Mouse (Mus musculus) lung, postnatal 0 days (tissue): ENCODE results near the gene Gm9922. TPM values are rescaled to one million over a fixed set of nuclear protein-coding genes. Genes with fewer than 3 reads are reported as not detected.

Experiments
- ATAC-seq: fragments of 200-750 bp; cut with Nextera tagmentation; 2 replicates; pipeline ENCODE4 v1.8.0; 2017; ENCODE audit warnings: moderate library complexity
- DNase-seq: peaks from one replicate; pipeline ENCODE4 v3.0.0-alpha.2; 2016; ENCODE audit warnings: low spot score
- H3K27ac ChIP-seq: fragments of 300-500 bp; sonication (generic); 2 replicates; pipeline ENCODE4 v1.5.1; 2014; ENCODE audit warnings: antibody characterized with exemption, mild to moderate bottlenecking, low read length, mixed read lengths
- H3K27me3 ChIP-seq: fragments of 300-500 bp; sonication (generic); replicated peaks from 2 replicates; pipeline ENCODE4 v1.6.1; 2014; ENCODE audit warnings: low read length, mixed read lengths; ENCODE audit not compliant: insufficient read depth
- H3K36me3 ChIP-seq: fragments of 300-500 bp; sonication (generic); 2 replicates; pipeline ENCODE4 v1.6.1; 2014; ENCODE audit warnings: low read length, mixed read lengths; ENCODE audit not compliant: insufficient read depth
- H3K4me1 ChIP-seq: fragments of 300-500 bp; sonication (generic); 2 replicates; pipeline ENCODE4 v1.6.1; 2014; ENCODE audit warnings: antibody characterized with exemption, low read depth, low read length, mixed read lengths; ENCODE audit not compliant: insufficient read depth
- H3K4me2 ChIP-seq: fragments of 300-500 bp; sonication (generic); replicated peaks from 2 replicates; pipeline ENCODE4 v1.6.1; 2014; ENCODE audit warnings: low read depth, mild to moderate bottlenecking, low read length, moderate library complexity, mixed read lengths
- H3K4me3 ChIP-seq: fragments of 300-500 bp; sonication (generic); 2 replicates; pipeline ENCODE4 v1.5.1; 2014; ENCODE audit warnings: low read depth, low read length
- H3K9ac ChIP-seq: fragments of 300-500 bp; sonication (generic); replicated peaks from 2 replicates; pipeline ENCODE4 v1.6.1; 2014; ENCODE audit warnings: low read depth, mild to moderate bottlenecking
- H3K9me3 ChIP-seq: fragments of 300-500 bp; sonication (generic); 2 replicates; pipeline ENCODE4 v1.6.1; 2016; ENCODE audit warnings: low read length, mixed read lengths
- CTCF ChIP-seq: IDR thresholded peaks from 2 replicates; pipeline ENCODE4 v1.5.1; 2016; ENCODE audit warnings: antibody characterized with exemption, mild to moderate bottlenecking
- EP300 ChIP-seq: IDR thresholded peaks from 2 replicates; pipeline ENCODE4 v1.6.1; 2016; ENCODE audit warnings: antibody characterized with exemption, mild to moderate bottlenecking, control low read depth
- WGBS: fragments of 180-500 bp; shearing (Covaris S2); extraction: QIAGEN DNeasy Blood & Tissue Kit; methylation state at CpG from one replicate; pipeline ENCODE4 v1.1.7; 2014; 5-methylcytosine and 5-hydroxymethylcytosine counted together
- polyA plus RNA-seq: library from polyadenylated mRNA; unstranded; fragments of >200 nt; fragmentation: Nextera tagmentation; extraction: Ambion mirVana; gene quantifications from 2 replicates; pipeline ENCODE4 v1.2.1, GENCODE M21; 2015

The Gm9922 gene
- 1.9 and 2.1 TPM in 2 replicates for polyA plus RNA-seq

DNA sequence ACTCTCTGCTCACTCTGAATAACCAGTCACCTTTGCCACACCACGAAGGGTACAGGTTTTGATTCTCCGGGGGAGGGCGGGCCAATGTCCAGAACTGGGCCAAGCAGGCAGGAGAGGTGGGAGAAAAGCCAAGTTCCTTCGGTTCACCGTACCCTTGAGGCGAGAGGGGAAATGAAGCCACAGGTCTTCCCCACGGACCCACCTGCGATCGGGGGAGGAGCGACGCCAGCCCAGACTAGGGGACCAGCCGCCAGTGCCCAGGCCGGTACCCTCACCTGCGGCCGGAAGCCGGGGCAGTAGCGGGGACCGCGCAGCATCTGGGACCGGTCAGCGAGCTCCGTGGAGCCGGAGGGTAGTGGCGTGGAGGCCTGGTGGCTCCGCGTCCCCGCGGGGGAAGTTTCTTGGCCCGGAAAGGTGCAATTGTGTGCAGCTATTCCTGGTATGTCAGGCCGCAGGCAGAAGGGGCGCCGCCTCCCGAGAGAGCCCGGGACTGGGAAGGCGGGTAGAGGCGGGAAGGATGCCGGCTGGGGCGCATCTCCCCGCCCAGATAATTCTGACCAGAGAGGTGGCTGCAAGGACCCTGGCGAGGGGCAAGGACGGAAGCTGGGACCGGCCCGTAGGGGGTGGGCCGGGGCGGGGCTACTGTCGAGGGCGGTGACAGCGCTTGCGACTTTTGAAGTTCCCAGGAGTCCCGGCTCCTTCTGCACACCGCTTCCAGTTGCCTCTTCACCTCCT is at the start of gene Gm9922, which contains the start of gene Lmo7:
Gene Gm9922, minus strand, starts transcription at position 578 of the 735 bp plus-strand sequence.
Gene Lmo7, plus strand, starts transcription at position 721 of the 735 bp plus-strand sequence.
- peak; percentile 30 for TF ChIP-seq CTCF
- no peak for TF ChIP-seq EP300
- no peak within 1 kb of the TSS for H3K27ac ChIP-seq

DNA sequence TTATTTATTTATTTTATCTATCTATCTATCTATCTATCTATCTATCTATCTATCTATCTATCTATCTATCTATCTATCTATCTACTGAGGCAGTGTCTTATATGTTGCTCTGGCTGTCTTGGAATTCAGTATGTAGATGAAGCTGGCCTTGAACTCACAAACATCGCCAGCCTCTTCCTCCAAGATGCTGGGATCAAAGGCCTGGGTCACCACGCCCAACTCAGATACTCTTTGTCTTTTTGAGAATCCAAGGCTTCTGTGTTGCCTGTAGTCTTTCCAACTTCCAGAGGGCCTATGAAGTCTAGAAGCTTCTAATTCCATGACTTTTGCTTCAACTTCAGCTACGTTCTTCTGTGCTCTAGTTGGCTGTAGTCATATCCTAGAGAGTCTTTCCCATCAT is 48.8 kb upstream of the Gm9922 start:
- H3K36me3 ChIP-seq = no peaks in the 10 kb centered on the region
- H3K9me3 ChIP-seq = no peaks in the 10 kb centered on the region
- no peak overlapping the region for H3K27ac ChIP-seq
- H3K9ac ChIP-seq = no peak overlapping the region
- TF ChIP-seq EP300 (no peak), CTCF (no peak)
- no peaks in the 10 kb centered on the region for H3K27me3 ChIP-seq
- WGBS = 93% methylated on average over 3 of the region's 3 CpGs
- H3K4me1 ChIP-seq = no peaks in the 10 kb centered on the region
- no peak overlapping the region for H3K4me2 ChIP-seq
- H3K4me3 ChIP-seq = no peak overlapping the region
- ATAC-seq (no peak), DNase-seq (no peak)

More for the DNA sequence above, at the start of gene Gm9922, which contains the start of gene Lmo7:
- Histone ChIP-seq H3K9ac (peak within 1 kb of the TSS; percentile 34; the same call in 1 of the 2 replicates), H3K36me3 (no peaks in the 10 kb centered on the region), H3K4me2 (peak within 1 kb of the TSS; percentile 94), H3K9me3 (no peaks in the 10 kb centered on the region), H3K4me3 (peak within 1 kb of the TSS; percentile 59), H3K4me1 (no peaks in the 10 kb centered on the region), H3K27me3 (peaks cover 7% of the 10 kb centered on the region; the same call in 1 of the 2 replicates)
- under 1% methylated on average over 45 of the region's 51 CpGs for WGBS
- peak; percentile 92 for ATAC-seq
- peak; percentile 67 for DNase-seq

DNA sequence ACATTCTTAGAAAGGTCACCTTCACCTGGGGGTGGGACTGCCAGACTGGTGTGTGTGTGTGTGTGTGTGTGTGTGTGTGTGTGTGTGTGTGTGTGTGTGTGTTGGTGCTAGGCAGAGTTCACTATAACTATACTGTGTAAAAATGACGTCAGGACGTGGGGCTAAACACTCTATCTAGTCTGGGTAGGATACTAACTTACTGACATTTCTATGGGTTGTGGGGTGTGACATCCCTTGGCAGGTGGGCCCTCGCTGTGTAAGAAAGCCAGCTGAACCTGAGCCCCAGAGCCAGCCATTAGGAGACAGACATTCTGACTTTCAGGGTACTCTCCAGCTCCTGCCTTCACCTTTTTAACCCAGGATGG is 47.5 kb upstream of the Gm9922 start:
- no peaks in the 10 kb centered on the region for H3K9me3 ChIP-seq
- 59% methylated on average over 3 of the region's 3 CpGs for WGBS
- no peak overlapping the region for H3K4me3 ChIP-seq
- H3K4me2 ChIP-seq = no peak overlapping the region
- DNase-seq (no peak), ATAC-seq (no peak)
- TF ChIP-seq CTCF (no peak), EP300 (no peak)
- H3K36me3 ChIP-seq = no peaks in the 10 kb centered on the region
- no peak overlapping the region for H3K9ac ChIP-seq
- no peak overlapping the region for H3K27ac ChIP-seq
- no peaks in the 10 kb centered on the region for H3K4me1 ChIP-seq
- H3K27me3 ChIP-seq = no peaks in the 10 kb centered on the region

DNA sequence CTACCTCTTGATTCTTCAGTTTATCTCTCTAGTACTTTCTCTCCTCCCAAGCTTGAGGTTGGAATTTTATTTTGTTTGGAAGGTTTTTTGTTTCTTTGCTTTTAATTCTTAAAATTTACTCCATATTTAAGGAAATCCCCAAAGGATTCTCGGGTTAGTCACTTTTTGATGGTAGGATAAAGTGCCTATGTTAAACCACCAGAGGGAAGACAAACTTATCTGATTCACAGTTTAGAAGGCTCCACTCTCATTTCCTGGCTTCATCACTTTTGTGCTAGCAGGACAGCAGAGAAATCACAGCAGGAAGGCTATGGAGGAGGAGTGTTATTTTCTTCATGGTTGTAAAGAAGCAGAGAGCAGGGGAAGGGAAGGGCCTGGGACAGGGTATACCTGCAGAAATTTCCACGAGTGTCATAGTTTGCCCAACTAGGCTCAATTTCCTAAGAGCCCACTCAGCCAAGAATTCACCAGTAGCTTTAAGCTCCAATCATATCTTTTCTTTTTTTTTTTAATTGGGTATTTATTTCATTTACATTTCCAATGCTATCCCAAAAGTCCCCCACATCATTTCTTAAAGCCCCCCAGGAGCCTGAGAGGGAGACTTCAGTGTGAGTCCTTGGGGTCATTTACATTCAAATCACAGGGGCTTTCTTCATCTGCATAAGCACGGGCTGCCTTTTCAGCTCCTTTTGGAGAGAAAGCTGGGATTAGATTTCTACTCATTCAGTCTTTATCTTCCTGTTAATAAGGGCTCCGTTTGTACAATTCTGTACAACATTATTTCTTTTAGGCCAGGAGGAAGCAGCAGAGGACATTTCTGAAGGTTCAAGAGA is 46.9 kb upstream of the Gm9922 start:
- Histone ChIP-seq H3K36me3 (no peaks in the 10 kb centered on the region), H3K4me1 (no peaks in the 10 kb centered on the region), H3K9me3 (no peaks in the 10 kb centered on the region), H3K4me3 (no peak overlapping the region), H3K27ac (no peak overlapping the region), H3K4me2 (no peak overlapping the region), H3K27me3 (no peaks in the 10 kb centered on the region), H3K9ac (no peak overlapping the region)
- TF ChIP-seq EP300 = no peak
- no peak for TF ChIP-seq CTCF
- ATAC-seq = no peak
- no peak for DNase-seq
- 27% methylated on average over 4 of the region's 4 CpGs for WGBS

DNA sequence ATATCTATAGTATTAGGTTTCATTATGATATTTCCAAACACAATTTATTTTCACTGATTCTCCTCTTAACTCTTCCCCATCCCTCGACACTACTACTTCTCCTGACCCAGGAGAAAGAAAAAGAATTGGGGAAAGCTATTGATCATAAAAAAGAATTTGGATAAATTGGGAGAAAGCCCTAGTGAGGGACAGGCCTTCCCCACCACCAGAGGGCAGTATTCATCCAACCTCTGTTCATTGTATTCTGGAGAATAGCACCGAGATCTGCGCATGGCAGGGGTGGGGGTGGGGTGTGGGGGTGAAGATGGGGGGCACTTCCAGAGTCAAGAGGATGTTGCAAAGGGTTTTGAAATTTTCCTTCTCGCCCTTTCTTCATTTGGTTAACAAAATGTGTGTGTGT is 45.0 kb upstream of the Gm9922 start:
- Histone ChIP-seq H3K4me3 (no peak overlapping the region), H3K27me3 (no peaks in the 10 kb centered on the region), H3K4me1 (no peaks in the 10 kb centered on the region), H3K4me2 (no peak overlapping the region), H3K9me3 (no peaks in the 10 kb centered on the region), H3K27ac (no peak overlapping the region), H3K9ac (no peak overlapping the region), H3K36me3 (no peaks in the 10 kb centered on the region)
- DNase-seq (peak; percentile 30), ATAC-seq (no peak; the same call in 1 of the 2 replicates)
- peak; percentile 72 for TF ChIP-seq CTCF
- TF ChIP-seq EP300 = no peak
- WGBS = 31% methylated on average over 4 of the region's 4 CpGs

DNA sequence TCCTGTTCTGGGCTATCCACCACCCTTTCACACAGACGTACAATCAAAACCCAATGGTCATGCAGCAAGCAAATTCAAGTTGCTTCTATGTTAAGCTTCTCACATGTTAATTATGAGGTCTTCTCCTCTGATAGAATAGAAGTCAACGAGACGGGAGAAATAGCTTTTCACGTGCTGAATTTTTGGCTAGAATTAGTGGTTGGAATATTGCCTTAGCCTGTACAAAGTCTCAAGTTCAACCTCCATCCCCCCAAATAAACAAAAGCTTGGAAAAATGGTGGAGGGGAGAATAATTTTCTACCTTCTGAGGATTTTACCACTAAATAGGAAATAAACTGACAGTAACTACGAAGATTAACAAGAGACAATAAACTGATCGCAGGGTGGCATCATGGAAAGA is 42.1 kb upstream of the Gm9922 start:
- no peaks in the 10 kb centered on the region for H3K9me3 ChIP-seq
- TF ChIP-seq CTCF (no peak), EP300 (no peak)
- H3K4me3 ChIP-seq = no peak overlapping the region
- H3K4me1 ChIP-seq = no peaks in the 10 kb centered on the region
- no peaks in the 10 kb centered on the region for H3K27me3 ChIP-seq
- no peak for ATAC-seq
- H3K27ac ChIP-seq = no peak overlapping the region
- no peak overlapping the region for H3K4me2 ChIP-seq
- no peak overlapping the region for H3K9ac ChIP-seq
- H3K36me3 ChIP-seq = no peaks in the 10 kb centered on the region
- WGBS = 91% methylated on average over 6 of the region's 6 CpGs
- DNase-seq = no peak
